Mouse (Mus musculus) testis, postnatal 14 days (tissue): ENCODE measurements around the gene Lix1.

Experiments used
- DNase-seq: peaks from one replicate; pipeline ENCODE4 v3.0.0; 2021; ENCODE audit warnings: low spot score

Lix1 gene

GRCm38 (mm10) chr17:17412176-17412575 lies 9.7 kb downstream of the Lix1 start:
- no peak for DNase-seq

GRCm38 (mm10) chr17:17414206-17414605 lies 11.7 kb downstream of the Lix1 start:
- no peak for DNase-seq

- DNase-seq = no peak
Observed at GRCm38 (mm10) chr17:17424609-17425307, 22.3 kb downstream of the Lix1 start.

- no peak for DNase-seq
Observed at GRCm38 (mm10) chr17:17425308-17425813, 22.9 kb downstream of the Lix1 start.

GRCm38 (mm10) chr17:17425906-17426305 lies 23.4 kb downstream of the Lix1 start:
- DNase-seq = no peak

- no peak for DNase-seq
Observed at GRCm38 (mm10) chr17:17428888-17429287, 26.4 kb downstream of the Lix1 start.

GRCm38 (mm10) chr17:17433679-17434078 lies 31.2 kb downstream of the Lix1 start:
- DNase-seq = no peak

GRCm38 (mm10) chr17:17438576-17439191 lies 36.2 kb downstream of the Lix1 start:
- DNase-seq = no peak

GRCm38 (mm10) chr17:17441876-17442498 lies 39.5 kb downstream of the Lix1 start:
- no peak for DNase-seq

GRCm38 (mm10) chr17:17444297-17444886 lies 41.9 kb downstream of the Lix1 start:
- DNase-seq = no peak

- no peak for DNase-seq
Observed at GRCm38 (mm10) chr17:17446683-17447082, 44.2 kb downstream of the Lix1 start.

GRCm38 (mm10) chr17:17447821-17448220 lies 45.3 kb downstream of the Lix1 start:
- DNase-seq = no peak

- peak; percentile 34 for DNase-seq
Observed at GRCm38 (mm10) chr17:17448737-17449440, 46.4 kb downstream of the Lix1 start.

- DNase-seq = no peak
Observed at GRCm38 (mm10) chr17:17449441-17449770, 46.9 kb downstream of the Lix1 start.

GRCm38 (mm10) chr17:17451102-17451501 lies 48.6 kb downstream of the Lix1 start:
- no peak for DNase-seq

GRCm38 (mm10) chr17:17452617-17453016 lies 50.1 kb downstream of the Lix1 start:
- DNase-seq = no peak

GRCm38 (mm10) chr17:17454573-17454972 lies 52.1 kb downstream of the Lix1 start:
- DNase-seq = no peak

GRCm38 (mm10) chr17:17485789-17486188 lies 83.3 kb downstream of the Lix1 start:
- no peak for DNase-seq

GRCm38 (mm10) chr17:17490820-17491621 lies 88.5 kb downstream of the Lix1 start:
- no peak for DNase-seq

GRCm38 (mm10) chr17:17491622-17492001 lies 89.1 kb downstream of the Lix1 start:
- no peak for DNase-seq

GRCm38 (mm10) chr17:17492116-17492515 lies 89.6 kb downstream of the Lix1 start:
- DNase-seq = no peak
